Mouse (Mus musculus): ENCODE data around the gene Def6.

GRCm38 (mm10) chr17:28278156-28278555 is 70.6 kb downstream of the Def6 start:
- TF ChIP-seq CTCF (IDR thresholded peaks at IDR 0.05; ENCODE audit: low read depth), result no peak
- no peak for TF ChIP-seq EP300 (optimal IDR thresholded peaks at IDR 0.05)
